In the genomic region with DNA sequence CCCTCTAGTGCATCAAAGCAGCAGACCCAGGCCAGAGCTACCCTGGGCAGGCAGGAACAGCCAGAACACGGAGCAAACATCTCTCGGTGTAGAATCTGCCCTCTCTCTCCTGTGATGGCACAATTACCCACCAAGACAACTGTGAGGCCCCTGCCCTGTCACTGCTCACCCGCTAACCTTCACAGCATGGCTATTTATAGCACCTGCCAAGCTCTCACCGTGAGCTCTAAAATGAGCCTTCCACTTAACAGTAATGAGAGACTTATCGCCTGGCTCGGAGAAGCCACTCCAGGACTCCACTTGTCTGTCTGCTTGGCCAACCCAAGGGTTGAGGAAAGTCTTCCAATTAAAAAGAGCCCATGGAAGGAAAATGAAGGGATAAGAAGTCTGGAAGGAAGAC, we compare ENCODE assay signal across 22 mouse cellular contexts. TPM values are rescaled to one million over a fixed set of nuclear protein-coding genes. Genes with fewer than 3 reads are reported as not detected.
DNase-seq lines count a peak whose midpoint lies in the region; ATAC-seq and TF ChIP-seq lines count a peak whose summit lies in the region.
"Had no signal": no experiment of that assay in that cellular context is flagged by ENCODE, and none has a peak within 500 bp of the region (broad histone marks: within the 10 kb centered on the region; RNA-seq: fewer than 3 reads in every experiment).

No protein-coding gene starts in this region.

- no peak for DNase-seq in heart, postnatal 4 days
- no peak for DNase-seq in heart, postnatal 36 days
- no peak for DNase-seq in midbrain, embryonic 14.5 days
- DNase-seq: adrenal gland, adult 2 months; adrenal gland, postnatal 25 days; cerebellum, adult 2 months; cerebellum, postnatal 10 days; gastrocnemius, postnatal 36 days; kidney, adult 2 months had no signal

- no peak overlapping the region for H3K9ac ChIP-seq in heart, embryonic 12.5 days
- no peak overlapping the region for H3K9ac ChIP-seq in heart, embryonic 16.5 days (ENCODE audit: low read length)
- no peak overlapping the region for H3K9ac ChIP-seq in midbrain, embryonic 15.5 days
- no peak overlapping the region for H3K9ac ChIP-seq in midbrain, embryonic 14.5 days (replicated peaks; ENCODE audit: low read length)
- H3K9ac ChIP-seq: forebrain, embryonic 15.5 days; hindbrain, embryonic 15.5 days had no signal

- no peak overlapping the region for H3K4me2 ChIP-seq in heart, embryonic 12.5 days
- H3K4me2 ChIP-seq in heart, embryonic 16.5 days (ENCODE audit: low read depth, low read length) = no peak overlapping the region
- no peak overlapping the region for H3K4me2 ChIP-seq in midbrain, embryonic 15.5 days
- H3K4me2 ChIP-seq in midbrain, embryonic 14.5 days (ENCODE audit: low read length) = no peak overlapping the region
- H3K4me2 ChIP-seq: forebrain, embryonic 15.5 days; hindbrain, embryonic 15.5 days had no signal

- no peaks in the 10 kb centered on the region for H3K27me3 ChIP-seq in heart, embryonic 12.5 days (replicated peaks)
- no peaks in the 10 kb centered on the region for H3K27me3 ChIP-seq in heart, embryonic 16.5 days (ENCODE audit: control insufficient read depth, insufficient read depth, low read length)
- no peaks in the 10 kb centered on the region for H3K27me3 ChIP-seq in midbrain, embryonic 15.5 days (replicated peaks)
- H3K27me3 ChIP-seq in midbrain, embryonic 14.5 days (ENCODE audit: control insufficient read depth, insufficient read depth, low read length) = no peaks in the 10 kb centered on the region
- H3K27me3 ChIP-seq: CH12.LX; forebrain, embryonic 15.5 days; hindbrain, embryonic 15.5 days had no signal

- no peaks in the 10 kb centered on the region for H3K9me3 ChIP-seq in heart, embryonic 12.5 days (replicated peaks)
- H3K9me3 ChIP-seq in heart, embryonic 16.5 days (replicated peaks; ENCODE audit: control insufficient read depth, low read length) = no peaks in the 10 kb centered on the region
- H3K9me3 ChIP-seq in midbrain, embryonic 15.5 days = no peaks in the 10 kb centered on the region
- H3K9me3 ChIP-seq in midbrain, embryonic 14.5 days (ENCODE audit: control insufficient read depth, low read length) = no peaks in the 10 kb centered on the region
- H3K9me3 ChIP-seq: embryonic facial prominence, embryonic 10.5 days; forebrain, embryonic 15.5 days; hindbrain, embryonic 15.5 days had no signal

- no peak overlapping the region for H3K4me3 ChIP-seq in heart, embryonic 12.5 days
- H3K4me3 ChIP-seq in heart, embryonic 16.5 days (ENCODE audit: low read length) = no peak overlapping the region
- H3K4me3 ChIP-seq in midbrain, embryonic 15.5 days = no peak overlapping the region
- no peak overlapping the region for H3K4me3 ChIP-seq in midbrain, embryonic 14.5 days (replicated peaks; ENCODE audit: low read depth, low read length)
- H3K4me3 ChIP-seq in olfactory bulb, adult 2 months (ENCODE audit: insufficient read depth, low read depth, low read length) = no peak overlapping the region
- H3K4me3 ChIP-seq: embryonic facial prominence, embryonic 10.5 days; forebrain, embryonic 15.5 days; hindbrain, embryonic 15.5 days had no signal

- WGBS in heart, embryonic 12.5 days = 45% methylated on average over 6 of the region's 6 CpGs
- 31% methylated on average over 6 of the region's 6 CpGs for WGBS in heart, embryonic 16.5 days
- 77% methylated on average over 6 of the region's 6 CpGs for WGBS in midbrain, embryonic 15.5 days
- 83% methylated on average over 6 of the region's 6 CpGs for WGBS in midbrain, embryonic 14.5 days
- WGBS in olfactory bulb, adult 2 months = 38% methylated on average over 6 of the region's 6 CpGs

- H3K4me1 ChIP-seq in heart, embryonic 12.5 days (replicated peaks) = peaks cover 26% of the 10 kb centered on the region
- peaks cover 15% of the 10 kb centered on the region for H3K4me1 ChIP-seq in heart, embryonic 16.5 days (ENCODE audit: control insufficient read depth, insufficient read depth, low read length)
- H3K4me1 ChIP-seq in midbrain, embryonic 15.5 days = peaks cover 32% of the 10 kb centered on the region
- H3K4me1 ChIP-seq in midbrain, embryonic 14.5 days (ENCODE audit: control insufficient read depth, insufficient read depth, low read length) = peaks cover 19% of the 10 kb centered on the region
- H3K4me1 ChIP-seq in olfactory bulb, adult 2 months (ENCODE audit: control insufficient read depth, insufficient read depth, low read length) = peaks cover 64% of the 10 kb centered on the region

- intact Hi-C loops in heart, postnatal 36 days (cut with DNase I) = no loop called here

- no peak overlapping the region for H3K27ac ChIP-seq in heart, embryonic 12.5 days (ENCODE audit: poor library complexity, severe bottlenecking)
- no peak overlapping the region for H3K27ac ChIP-seq in heart, embryonic 16.5 days (ENCODE audit: low read length)
- 0 out of 2 replicates have a peak overlapping the region, but pooled peaks have one; percentile 83 for H3K27ac ChIP-seq in midbrain, embryonic 15.5 days
- no peak overlapping the region for H3K27ac ChIP-seq in midbrain, embryonic 14.5 days (replicated peaks; ENCODE audit: low read depth, low read length)
- 0 out of 2 replicates have a peak overlapping the region, but pooled peaks have one; percentile 9 for H3K27ac ChIP-seq in olfactory bulb, adult 2 months (ENCODE audit: insufficient read depth, low read depth, low read length)
- H3K27ac ChIP-seq: embryonic facial prominence, embryonic 10.5 days had no signal

- ATAC-seq in heart, embryonic 12.5 days (ENCODE audit: insufficient number of reproducible peaks, low FRiP score) = peak; percentile 41; the same call in 1 of the 2 replicates
- peak; percentile 50; the same call in 1 of the 2 replicates for ATAC-seq in heart, embryonic 16.5 days (replicated peaks; ENCODE audit: extremely low read depth, insufficient read depth, low FRiP score)
- no peak for ATAC-seq in midbrain, embryonic 15.5 days (replicated peaks)
- no peak for ATAC-seq in midbrain, embryonic 14.5 days (ENCODE audit: low FRiP score, low TSS enrichment)
- ATAC-seq: forebrain, embryonic 15.5 days; intestine, embryonic 16.5 days had no signal

- peaks cover 79% of the 10 kb centered on the region for H3K36me3 ChIP-seq in heart, embryonic 12.5 days
- peaks cover 42% of the 10 kb centered on the region for H3K36me3 ChIP-seq in heart, embryonic 16.5 days (ENCODE audit: control insufficient read depth, insufficient read depth)
- peaks cover 6% of the 10 kb centered on the region; the same call in 1 of the 2 replicates for H3K36me3 ChIP-seq in midbrain, embryonic 15.5 days (replicated peaks)
- H3K36me3 ChIP-seq in midbrain, embryonic 14.5 days (ENCODE audit: control insufficient read depth, insufficient read depth, low read length) = peaks cover 26% of the 10 kb centered on the region

- TF ChIP-seq CTCF in olfactory bulb, adult 2 months (IDR thresholded peaks at IDR 0.05; ENCODE audit: insufficient read depth, low read depth, low read length) = no peak

- no peak for TF ChIP-seq POLR2A in olfactory bulb, adult 2 months (IDR thresholded peaks at IDR 0.05; ENCODE audit: insufficient read depth, low read depth, low read length)

RNA-seq across cellular contexts. Expression of a gene that starts 7.3 kb away (rescaled TPM):
- polyA plus RNA-seq in heart, embryonic 12.5 days (2016; fragmentation: Nextera tagmentation; extraction: Ambion mirVana) = not detected in 2 replicates
- not detected for total RNA-seq in heart, postnatal 4 days (2021)
- not detected in 2 replicates for polyA plus RNA-seq in heart, embryonic 16.5 days (2015; fragmentation: Nextera tagmentation; extraction: Ambion mirVana)
- not detected for total RNA-seq in heart, postnatal 36 days (2021)
- 17.8 and 19.3 TPM in 2 replicates for polyA plus RNA-seq in midbrain, embryonic 15.5 days (2015; fragmentation: Nextera tagmentation; extraction: Ambion mirVana)
- 11.7 and 13.9 TPM in 2 replicates for polyA plus RNA-seq in midbrain, embryonic 14.5 days (2014; fragmentation: Nextera tagmentation; extraction: Ambion mirVana)
- not detected in 2 replicates for polyA plus RNA-seq in olfactory bulb, adult 2 months (2012; ENCODE audit: insufficient read depth, insufficient read length, low replicate concordance, missing spikeins)
- total RNA-seq: adrenal gland, adult 2 months; adrenal gland, postnatal 25 days; CH12.LX; gastrocnemius, adult 8-10 months; gastrocnemius, postnatal 36 days; heart, adult 18-20 months had no signal
- polyA plus RNA-seq: adrenal gland, adult 2 months; intestine, embryonic 16.5 days; kidney, adult 2 months had no signal

RNA-seq across cellular contexts. Expression of a gene that starts 22.5 kb away (rescaled TPM):
- 37.3 and 39.4 TPM in 2 replicates for polyA plus RNA-seq in heart, embryonic 12.5 days (2016; fragmentation: Nextera tagmentation; extraction: Ambion mirVana)
- 10 to 100 TPM; 31.0 to 38.0 TPM for total RNA-seq in heart, postnatal 4 days (2021)
- polyA plus RNA-seq in heart, embryonic 16.5 days (2015; fragmentation: Nextera tagmentation; extraction: Ambion mirVana) = 52.5 and 53.6 TPM in 2 replicates
- 10 to 100 TPM; 45.8 to 48.8 TPM for total RNA-seq in heart, postnatal 36 days (2021)
- polyA plus RNA-seq in midbrain, embryonic 15.5 days (2015; fragmentation: Nextera tagmentation; extraction: Ambion mirVana) = 63.2 and 67.7 TPM in 2 replicates
- 48.3 and 53.6 TPM in 2 replicates for polyA plus RNA-seq in midbrain, embryonic 14.5 days (2014; fragmentation: Nextera tagmentation; extraction: Ambion mirVana)
- not detected in 2 replicates for polyA plus RNA-seq in olfactory bulb, adult 2 months (2012; ENCODE audit: insufficient read depth, insufficient read length, low replicate concordance, missing spikeins)

RNA-seq across cellular contexts. Expression of a gene that starts 36.8 kb away (rescaled TPM):
- not detected in 2 replicates for polyA plus RNA-seq in heart, embryonic 12.5 days (2016; fragmentation: Nextera tagmentation; extraction: Ambion mirVana)
- total RNA-seq in heart, postnatal 4 days (2021) = not detected
- polyA plus RNA-seq in heart, embryonic 16.5 days (2015; fragmentation: Nextera tagmentation; extraction: Ambion mirVana) = not detected in 2 replicates
- total RNA-seq in heart, postnatal 36 days (2021) = not detected
- not detected in 2 replicates for polyA plus RNA-seq in midbrain, embryonic 15.5 days (2015; fragmentation: Nextera tagmentation; extraction: Ambion mirVana)
- not detected in 2 replicates for polyA plus RNA-seq in midbrain, embryonic 14.5 days (2014; fragmentation: Nextera tagmentation; extraction: Ambion mirVana)
- polyA plus RNA-seq in olfactory bulb, adult 2 months (2012; ENCODE audit: insufficient read depth, insufficient read length, low replicate concordance, missing spikeins) = not detected in 2 replicates
- total RNA-seq: adrenal gland, adult 2 months; adrenal gland, postnatal 25 days; CH12.LX; gastrocnemius, adult 8-10 months; gastrocnemius, postnatal 36 days; heart, adult 18-20 months had no signal
- polyA plus RNA-seq: adrenal gland, adult 2 months; cerebellum, adult 2 months; embryonic facial prominence, embryonic 10.5 days; embryonic facial prominence, embryonic 14.5 days; forebrain, embryonic 15.5 days; hindbrain, embryonic 11.5 days; hindbrain, embryonic 15.5 days; intestine, embryonic 16.5 days; kidney, adult 2 months had no signal

Comparison
In these comparisons a context has a peak if more than half of its experiments do, and no peak if none do; other contexts are left out.
1. H3K27ac ChIP-seq: peak in midbrain, embryonic 15.5 days (single experiment) and olfactory bulb, adult 2 months (single experiment); none in heart, embryonic 12.5 days (single experiment), heart, embryonic 16.5 days (single experiment) and midbrain, embryonic 14.5 days (single experiment).
2. ATAC-seq: peak in heart, embryonic 12.5 days (single experiment) and heart, embryonic 16.5 days (single experiment); none in midbrain, embryonic 15.5 days (single experiment) and midbrain, embryonic 14.5 days (single experiment).
3. RNA of a gene that starts 22.5 kb away (polyA plus RNA-seq): 63.2 to 67.7 TPM in midbrain, embryonic 15.5 days, 48.3 to 53.6 TPM in midbrain, embryonic 14.5 days, 52.5 to 53.6 TPM in heart, embryonic 16.5 days and 37.3 to 39.4 TPM in heart, embryonic 12.5 days; not detected in olfactory bulb, adult 2 months; every median in the first group is over 10 times any median in the second.